Mouse (Mus musculus) midbrain, postnatal 0 days (tissue): ENCODE results near the gene N4bp2l2. TPM values are rescaled to one million over a fixed set of nuclear protein-coding genes. Genes with fewer than 3 reads are reported as not detected.
"Not testable (repeated sequence)": the region's sequence is repeated elsewhere in the genome, so short reads cannot be mapped to it uniquely, and the experiment has no call there.

Experiments used
- ATAC-seq: fragments of 200-750 bp; cut with Nextera tagmentation; 2 replicates; pipeline ENCODE4 v1.8.0; 2017; ENCODE audit warnings: moderate number of reproducible peaks, mild to moderate bottlenecking, moderate TSS enrichment, moderate library complexity; ENCODE audit not compliant: low FRiP score
- DNase-seq: peaks from one replicate; pipeline ENCODE4 v3.0.0-alpha.2; 2015; ENCODE audit warnings: low spot score
- H3K27ac ChIP-seq: fragments of 300-500 bp; sonication (generic); 2 replicates; pipeline ENCODE4 v1.5.1; 2014; ENCODE audit warnings: low read depth, mild to moderate bottlenecking, low read length, mixed read lengths
- H3K27me3 ChIP-seq: fragments of 300-500 bp; sonication (generic); 2 replicates; pipeline ENCODE4 v1.6.1; 2014; ENCODE audit warnings: low read length, control low read depth, mixed read lengths; ENCODE audit not compliant: insufficient read depth
- H3K36me3 ChIP-seq: fragments of 300-500 bp; sonication (generic); 2 replicates; pipeline ENCODE4 v1.6.1; 2014; ENCODE audit warnings: low read length, control low read depth, mixed read lengths; ENCODE audit not compliant: insufficient read depth
- H3K4me1 ChIP-seq: fragments of 300-500 bp; sonication (generic); 2 replicates; pipeline ENCODE4 v1.6.1; 2014; ENCODE audit warnings: mild to moderate bottlenecking, control low read depth, antibody characterized with exemption, low read length, mixed read lengths; ENCODE audit not compliant: insufficient read depth
- H3K4me2 ChIP-seq: fragments of 300-500 bp; sonication (generic); 2 replicates; pipeline ENCODE4 v1.6.1; 2014; ENCODE audit warnings: low read depth, mild to moderate bottlenecking, low read length, mixed read lengths; ENCODE audit not compliant: poor library complexity, severe bottlenecking
- H3K4me3 ChIP-seq: fragments of 300-500 bp; sonication (generic); 2 replicates; pipeline ENCODE4 v1.5.1; 2014; ENCODE audit warnings: low read depth, mild to moderate bottlenecking, low read length, moderate library complexity
- H3K9ac ChIP-seq: fragments of 300-500 bp; sonication (generic); replicated peaks from 2 replicates; pipeline ENCODE4 v1.6.1; 2014; ENCODE audit warnings: mild to moderate bottlenecking, low read length, moderate library complexity, mixed read lengths; ENCODE audit not compliant: poor library complexity, severe bottlenecking
- H3K9me3 ChIP-seq: fragments of 300-500 bp; sonication (generic); 2 replicates; pipeline ENCODE4 v1.6.1; 2016; ENCODE audit warnings: low read length, control low read depth
- CTCF ChIP-seq: IDR thresholded peaks from 2 replicates; pipeline ENCODE4 v1.5.1; 2016; ENCODE audit warnings: antibody characterized with exemption, mild to moderate bottlenecking
- WGBS: fragments of 180-500 bp; shearing (Covaris S2); extraction: QIAGEN DNeasy Blood & Tissue Kit; methylation state at CpG from one replicate; pipeline ENCODE4 v1.1.7; 2014; 5-methylcytosine and 5-hydroxymethylcytosine counted together
- polyA plus RNA-seq: library from polyadenylated mRNA; unstranded; fragments of >200 nt; fragmentation: Nextera tagmentation; extraction: Ambion mirVana; gene quantifications from 2 replicates; pipeline ENCODE4 v1.2.1, GENCODE M21; 2015
- total RNA-seq: library from RNA; depleted of rRNA; stranded (reverse); fragments of >200 nt; gene quantifications from 2 replicates; pipeline ENCODE4 v1.2.3, GENCODE M21; 2014

The N4bp2l2 gene
- total and polyA plus RNA-seq, 2 experiments from 2014 or later = 29.1 to 38.9 TPM

GRCm38 (mm10) chr5:150654548-150654947 is 11.4 kb downstream of the N4bp2l2 start:
- ATAC-seq = no peak
- Histone ChIP-seq H3K4me1 (peaks cover 9% of the 10 kb centered on the region; the same call in 1 of the 2 replicates), H3K27ac (no peak overlapping the region), H3K9me3 (no peaks in the 10 kb centered on the region), H3K9ac (no peak overlapping the region), H3K4me3 (no peak overlapping the region), H3K27me3 (no peaks in the 10 kb centered on the region), H3K36me3 (no peaks in the 10 kb centered on the region), H3K4me2 (no peak overlapping the region)
- no peak for DNase-seq
- TF ChIP-seq CTCF = no peak

- 94% methylated on average over 2 of the region's 2 CpGs for WGBS
- Histone ChIP-seq H3K9me3 (no peaks in the 10 kb centered on the region), H3K36me3 (no peaks in the 10 kb centered on the region), H3K9ac (no peak overlapping the region), H3K4me1 (peaks cover 5% of the 10 kb centered on the region; the same call in 1 of the 2 replicates), H3K4me2 (no peak overlapping the region), H3K27ac (no peak overlapping the region), H3K27me3 (no peaks in the 10 kb centered on the region), H3K4me3 (no peak overlapping the region)
- DNase-seq (no peak), ATAC-seq (no peak)
- TF ChIP-seq CTCF = no peak
These were observed 13.4 kb downstream of the N4bp2l2 start for GRCm38 (mm10) chr5:150652578-150652977.

- Histone ChIP-seq H3K4me3 (no peak overlapping the region), H3K4me1 (no peaks in the 10 kb centered on the region), H3K9ac (no peak overlapping the region), H3K27me3 (no peaks in the 10 kb centered on the region), H3K36me3 (peaks cover 9% of the 10 kb centered on the region; the same call in 1 of the 2 replicates), H3K27ac (no peak overlapping the region), H3K9me3 (no peaks in the 10 kb centered on the region), H3K4me2 (no peak overlapping the region)
- ATAC-seq (no peak), DNase-seq (no peak)
- no peak for TF ChIP-seq CTCF
- WGBS = 97% methylated on average over 4 of the region's 4 CpGs
These were observed 21.1 kb downstream of the N4bp2l2 start for GRCm38 (mm10) chr5:150644926-150645325.

- WGBS = 96% methylated on average over 4 of the region's 4 CpGs
- not testable (repeated sequence) for H3K4me3 ChIP-seq, DNase-seq, H3K9me3 ChIP-seq, H3K4me1 ChIP-seq, H3K4me2 ChIP-seq, ATAC-seq, H3K9ac ChIP-seq, H3K27ac ChIP-seq, H3K27me3 ChIP-seq
- peaks cover 12% of the 10 kb centered on the region; the same call in 1 of the 2 replicates for H3K36me3 ChIP-seq
These were observed 22.6 kb downstream of the N4bp2l2 start for GRCm38 (mm10) chr5:150643390-150643789.

DNA sequence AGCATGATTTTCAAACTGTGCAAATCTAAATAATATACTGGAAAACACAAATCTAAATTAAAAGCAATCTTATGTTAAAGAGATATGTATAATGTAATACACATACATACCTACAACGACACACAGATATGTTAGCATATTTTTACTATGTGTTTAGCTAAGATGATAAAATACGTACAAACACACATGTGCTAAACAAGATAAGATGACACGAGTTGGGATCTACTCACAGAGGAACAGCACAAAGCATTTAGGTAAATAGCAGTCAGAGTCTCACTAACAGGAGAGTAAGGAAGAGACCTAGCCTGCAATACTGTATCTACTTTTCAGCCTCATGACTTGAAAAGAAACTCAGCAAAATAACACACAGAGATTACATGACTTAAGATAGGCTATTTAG is 24.5 kb downstream of the N4bp2l2 start:
- peaks cover 9% of the 10 kb centered on the region; the same call in 1 of the 2 replicates for H3K36me3 ChIP-seq
- H3K4me3 ChIP-seq = no peak overlapping the region
- no peak for ATAC-seq
- no peaks in the 10 kb centered on the region for H3K9me3 ChIP-seq
- no peak for DNase-seq
- WGBS = 95% methylated on average over 3 of the region's 3 CpGs
- no peak overlapping the region for H3K9ac ChIP-seq
- no peaks in the 10 kb centered on the region for H3K27me3 ChIP-seq
- no peaks in the 10 kb centered on the region for H3K4me1 ChIP-seq
- no peak overlapping the region for H3K4me2 ChIP-seq
- TF ChIP-seq CTCF = no peak
- H3K27ac ChIP-seq = no peak overlapping the region

- 90% methylated on average over 2 of the region's 2 CpGs for WGBS
- H3K9me3 ChIP-seq = no peaks in the 10 kb centered on the region
- no peak overlapping the region for H3K4me2 ChIP-seq
- no peak for TF ChIP-seq CTCF
- DNase-seq (no peak), ATAC-seq (no peak)
- H3K27ac ChIP-seq = no peak overlapping the region
- no peaks in the 10 kb centered on the region for H3K27me3 ChIP-seq
- H3K36me3 ChIP-seq = 0 out of 2 replicates have a peak, but pooled peaks cover 5% of the 10 kb centered on the region
- no peak overlapping the region for H3K4me3 ChIP-seq
- H3K9ac ChIP-seq = no peak overlapping the region
- H3K4me1 ChIP-seq = no peaks in the 10 kb centered on the region
These were observed 36.3 kb downstream of the N4bp2l2 start for GRCm38 (mm10) chr5:150629692-150630091.
